Mouse (Mus musculus) C2C12 (cell line): ENCODE measurements around the gene Ick. TPM values are rescaled to one million over a fixed set of nuclear protein-coding genes. Genes with fewer than 3 reads are reported as not detected.

Source experiments
- H3K27me3 ChIP-seq: one replicate; pipeline ENCODE4 v1.6.1; 2011; ENCODE audit not compliant: control insufficient read depth, insufficient read depth, insufficient read length
- H3K36me3 ChIP-seq: one replicate; pipeline ENCODE4 v1.6.1; 2011; ENCODE audit not compliant: control insufficient read depth, insufficient read depth
- H3K4me3 ChIP-seq: one replicate; pipeline ENCODE4 v1.5.1; 2011; ENCODE audit warnings: mild to moderate bottlenecking, control low read depth; ENCODE audit not compliant: poor library complexity, insufficient read depth, severe bottlenecking
- H3K79me2 ChIP-seq: one replicate; pipeline ENCODE4 v1.6.1; 2011; ENCODE audit not compliant: control insufficient read depth, insufficient read depth
- H3K79me3 ChIP-seq: one replicate; pipeline ENCODE4 v1.6.1; 2011; ENCODE audit warnings: low read depth, control low read depth
- H3ac ChIP-seq: one replicate; pipeline ENCODE3; 2011; ENCODE audit warnings: low read depth; ENCODE audit not compliant: control insufficient read depth, insufficient read length
- CEBPB ChIP-seq: IDR thresholded peaks from one replicate; pipeline ENCODE4 v1.6.1; 2011; ENCODE audit warnings: low read depth, mild to moderate bottlenecking, control low read depth, moderate library complexity
- CTCF ChIP-seq: IDR thresholded peaks from one replicate; pipeline ENCODE4 v1.5.1; 2011; ENCODE audit not compliant: control insufficient read depth, insufficient read depth, insufficient read length
- FOSL1 ChIP-seq: IDR thresholded peaks from one replicate; pipeline ENCODE4 v1.8.0; 2011; ENCODE audit warnings: mild to moderate bottlenecking, low read length; ENCODE audit not compliant: poor library complexity, insufficient read depth, severe bottlenecking
- MAX ChIP-seq: IDR thresholded peaks from one replicate; pipeline ENCODE4 v1.6.1; 2011; ENCODE audit warnings: mild to moderate bottlenecking, control low read depth
- MYOD1 ChIP-seq: IDR thresholded peaks from one replicate; pipeline ENCODE4 v1.6.1; 2011; ENCODE audit warnings: low read depth; ENCODE audit not compliant: control insufficient read depth, insufficient read length
- MYOG ChIP-seq: IDR thresholded peaks from one replicate; pipeline ENCODE4 v1.6.1; 2011; ENCODE audit not compliant: control insufficient read depth, insufficient read length; ENCODE audit errors: extremely low read depth
- USF1 ChIP-seq: IDR thresholded peaks from one replicate; pipeline ENCODE4 v1.6.1; 2011; ENCODE audit warnings: low read depth, mild to moderate bottlenecking, control low read depth, moderate library complexity
- polyA plus RNA-seq: library from polyadenylated mRNA; unstranded; fragments of >200 nt; fragmentation: generic; extraction: Trizol; gene quantifications from one replicate; pipeline ENCODE4 v1.2.1, GENCODE M21; 2012; ENCODE audit warnings: missing spikeins

The Ick gene
- polyA plus RNA-seq, 1 experiment = 6.5 TPM

- no peak for TF ChIP-seq CTCF
- TF ChIP-seq USF1 = no peak
- no peak for TF ChIP-seq FOSL1
- no peak for TF ChIP-seq MYOD1
- TF ChIP-seq MAX = no peak
- no peak for TF ChIP-seq CEBPB
- no peak for TF ChIP-seq MYOG
- Histone ChIP-seq H3K4me3 (peak overlapping the region; percentile 46), H3K36me3 (no peaks in the 10 kb centered on the region), H3ac (peak overlapping the region; percentile 99), H3K27me3 (no peaks in the 10 kb centered on the region), H3K79me2 (no peaks in the 10 kb centered on the region), H3K79me3 (peaks cover 2% of the 10 kb centered on the region)
Measured at GRCm38 (mm10) chr9:78113538-78113885, 4.5 kb downstream of the Ick start.

- no peaks in the 10 kb centered on the region for H3K36me3 ChIP-seq
- peaks cover 2% of the 10 kb centered on the region for H3K79me3 ChIP-seq
- H3K79me2 ChIP-seq = no peaks in the 10 kb centered on the region
- TF ChIP-seq MYOD1 (no peak), CEBPB (no peak), MAX (no peak), CTCF (no peak), MYOG (no peak), FOSL1 (no peak), USF1 (no peak)
- H3K4me3 ChIP-seq = no peak overlapping the region
- H3ac ChIP-seq = no peak overlapping the region
- H3K27me3 ChIP-seq = no peaks in the 10 kb centered on the region
Measured at GRCm38 (mm10) chr9:78115746-78116145, 6.8 kb downstream of the Ick start.

- TF ChIP-seq MYOG = no peak
- TF ChIP-seq MYOD1 = no peak
- no peak for TF ChIP-seq USF1
- TF ChIP-seq CEBPB = no peak
- no peak for TF ChIP-seq MAX
- no peak for TF ChIP-seq FOSL1
- TF ChIP-seq CTCF = no peak
- Histone ChIP-seq H3K27me3 (no peaks in the 10 kb centered on the region), H3K36me3 (no peaks in the 10 kb centered on the region), H3K4me3 (no peak overlapping the region), H3K79me2 (no peaks in the 10 kb centered on the region), H3K79me3 (peaks cover 2% of the 10 kb centered on the region), H3ac (no peak overlapping the region)
Measured at GRCm38 (mm10) chr9:78117690-78118089, 8.7 kb downstream of the Ick start.

- no peaks in the 10 kb centered on the region for H3K79me3 ChIP-seq
- no peaks in the 10 kb centered on the region for H3K36me3 ChIP-seq
- H3K79me2 ChIP-seq = no peaks in the 10 kb centered on the region
- no peak overlapping the region for H3K4me3 ChIP-seq
- TF ChIP-seq MAX = no peak
- no peak for TF ChIP-seq MYOD1
- TF ChIP-seq USF1 = no peak
- no peak for TF ChIP-seq CEBPB
- TF ChIP-seq CTCF = no peak
- TF ChIP-seq FOSL1 = no peak
- no peak for TF ChIP-seq MYOG
- no peak overlapping the region for H3ac ChIP-seq
- no peaks in the 10 kb centered on the region for H3K27me3 ChIP-seq
Measured at GRCm38 (mm10) chr9:78121358-78121757, 12.4 kb downstream of the Ick start.

- Histone ChIP-seq H3K36me3 (no peaks in the 10 kb centered on the region), H3ac (no peak overlapping the region), H3K79me3 (no peaks in the 10 kb centered on the region), H3K4me3 (no peak overlapping the region), H3K79me2 (no peaks in the 10 kb centered on the region), H3K27me3 (no peaks in the 10 kb centered on the region)
- no peak for TF ChIP-seq CTCF
- no peak for TF ChIP-seq MYOG
- no peak for TF ChIP-seq MYOD1
- no peak for TF ChIP-seq CEBPB
- no peak for TF ChIP-seq FOSL1
- no peak for TF ChIP-seq USF1
- no peak for TF ChIP-seq MAX
Measured at GRCm38 (mm10) chr9:78121985-78122384, 13.0 kb downstream of the Ick start.

GRCm38 (mm10) chr9:78122939-78123712 lies 14.1 kb downstream of the Ick start:
- no peak overlapping the region for H3ac ChIP-seq
- H3K79me2 ChIP-seq = no peaks in the 10 kb centered on the region
- no peaks in the 10 kb centered on the region for H3K79me3 ChIP-seq
- no peaks in the 10 kb centered on the region for H3K36me3 ChIP-seq
- TF ChIP-seq USF1 (no peak), FOSL1 (no peak), MAX (no peak), CTCF (no peak), MYOG (no peak), MYOD1 (no peak)
- no peaks in the 10 kb centered on the region for H3K27me3 ChIP-seq
- H3K4me3 ChIP-seq = no peak overlapping the region
